Mouse (Mus musculus) spleen, adult 12 weeks (tissue): ENCODE measurements around the gene Gxylt1.
A peak's percentile ranks its signal among the peaks of the same experiment; 100 is the strongest.
"Not testable (repeated sequence)": the region's sequence is repeated elsewhere in the genome, so short reads cannot be mapped to it uniquely, and the experiment has no call there.

Experiments used
- DNase-seq: peaks from one replicate; pipeline ENCODE4 v3.0.0; 2022; ENCODE audit warnings: low spot score

The Gxylt1 gene

DNA sequence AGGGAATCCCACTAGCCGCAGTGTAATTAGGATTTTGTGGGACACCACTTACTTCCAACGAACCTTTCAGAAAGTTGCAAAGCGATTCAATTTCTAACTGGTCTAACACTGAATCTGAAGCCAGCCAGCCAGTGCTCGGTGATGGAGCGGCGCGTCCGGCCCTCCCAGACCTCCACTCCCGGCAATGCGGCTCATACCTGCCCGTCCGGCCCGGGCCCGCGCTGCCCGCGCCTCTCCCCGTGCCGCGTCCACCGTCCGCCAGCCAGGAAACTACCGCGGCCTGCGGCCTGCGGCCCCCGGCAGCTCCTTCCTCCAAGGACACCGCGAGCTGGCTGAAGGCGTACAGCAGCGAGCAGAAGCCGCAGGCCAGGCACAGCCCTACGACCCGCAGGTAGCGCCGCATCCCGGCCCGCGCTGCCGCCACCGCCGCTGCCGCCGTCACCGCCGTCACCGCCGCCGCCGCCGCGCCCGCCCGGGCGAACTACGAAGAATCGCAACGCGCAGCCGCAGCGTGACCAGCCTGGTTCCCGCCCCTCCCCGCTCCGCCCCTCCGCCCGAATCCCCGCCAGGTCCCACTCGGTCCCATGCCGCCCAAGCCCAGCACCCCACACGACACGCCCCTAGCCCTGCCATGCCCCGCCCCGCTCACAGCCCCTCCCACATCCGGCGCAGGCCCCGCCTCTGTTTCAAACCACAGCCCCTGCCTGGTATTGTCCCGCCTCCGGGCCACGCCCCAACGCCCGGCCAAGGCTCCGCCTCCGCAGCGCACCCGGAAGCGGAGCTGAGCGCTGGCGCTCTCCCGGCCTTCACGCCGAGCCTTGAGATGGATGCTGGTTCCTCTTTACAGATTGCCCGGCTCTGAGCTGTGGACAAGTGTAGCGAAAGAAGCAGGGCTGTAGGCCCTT is at the start of gene Gxylt1:
Gene Gxylt1 (minus strand): TSS at position 501 of the 905 bp plus-strand sequence.
- DNase-seq, result peak; percentile 100

DNA sequence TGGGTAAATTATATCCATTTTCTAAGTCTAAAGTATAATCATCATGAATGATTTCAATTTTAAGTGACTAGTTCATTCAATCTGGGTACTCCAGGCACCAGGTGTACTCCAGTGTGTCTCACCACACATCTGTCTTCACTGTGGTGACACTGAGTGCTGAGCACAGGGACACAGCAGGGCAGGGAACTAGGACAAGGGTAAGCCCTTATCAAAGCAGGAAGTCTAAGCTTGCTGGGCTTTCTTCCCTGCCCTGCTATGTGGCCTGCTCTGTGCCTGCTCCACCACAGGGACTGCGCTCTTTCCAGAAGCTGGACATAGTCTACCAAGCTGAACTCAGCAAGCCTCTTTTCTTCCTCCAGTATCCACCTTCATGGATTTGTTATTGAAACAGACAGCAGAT is 43.8 kb upstream of the Gxylt1 start:
- no peak for DNase-seq

DNA sequence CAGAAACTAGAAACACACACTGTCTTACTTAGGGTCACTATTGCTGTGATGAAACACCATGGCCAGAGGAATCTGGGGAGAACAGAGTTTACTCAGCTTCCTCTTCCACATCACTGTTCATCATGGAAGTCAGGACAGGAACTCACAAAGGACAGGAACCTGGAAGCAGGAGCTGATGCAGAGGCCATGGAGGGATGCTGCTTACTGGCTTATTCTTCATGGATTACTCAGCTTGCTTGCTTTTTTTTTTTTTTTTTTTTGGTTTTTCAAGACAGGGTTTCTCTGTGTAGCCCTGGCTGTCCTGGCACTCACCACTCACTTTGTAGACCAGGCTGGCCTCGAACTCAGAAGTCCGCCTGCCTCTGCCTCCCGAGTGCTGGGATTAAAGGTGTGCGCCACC is 35.3 kb upstream of the Gxylt1 start:
- DNase-seq, result not testable (repeated sequence)

DNA sequence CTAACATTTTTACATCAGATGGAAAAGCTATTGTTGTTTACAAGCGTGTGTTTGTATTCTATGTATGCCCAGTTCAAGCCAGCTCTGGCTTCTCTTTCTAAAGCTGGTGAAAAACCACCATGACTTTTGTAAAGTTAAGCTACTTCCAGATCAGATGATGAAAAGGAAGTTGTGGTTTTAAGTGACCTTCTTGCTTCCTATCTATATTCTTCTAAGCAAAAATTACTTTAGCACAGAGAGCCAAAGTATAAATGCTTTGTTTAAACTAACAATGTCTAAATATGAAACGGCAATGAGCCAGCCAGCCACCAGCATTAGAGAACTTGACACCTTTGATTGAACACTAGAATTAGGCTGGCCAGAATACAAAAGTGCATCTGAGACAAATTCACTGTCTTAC is 23.2 kb upstream of the Gxylt1 start:
- no peak for DNase-seq

DNA sequence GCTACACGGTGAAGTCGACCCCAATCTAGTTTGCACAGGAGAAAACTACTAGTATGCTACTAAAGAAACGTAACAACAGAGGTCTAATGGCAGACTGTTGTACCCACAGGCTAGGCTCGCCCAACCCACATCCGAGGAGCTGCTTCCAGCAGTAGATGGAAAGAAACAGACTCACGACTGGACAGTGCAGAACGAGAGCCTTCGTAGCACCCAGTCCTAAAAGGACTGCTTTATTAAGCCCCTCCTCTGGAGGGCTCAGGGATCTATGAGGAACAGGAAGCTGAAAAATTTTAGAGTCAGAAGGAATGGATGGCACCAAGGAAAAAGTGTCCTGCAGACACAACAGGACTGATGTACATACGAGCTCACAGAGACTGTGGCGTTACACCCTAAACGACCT is 19.5 kb upstream of the Gxylt1 start:
- no peak for DNase-seq

DNA sequence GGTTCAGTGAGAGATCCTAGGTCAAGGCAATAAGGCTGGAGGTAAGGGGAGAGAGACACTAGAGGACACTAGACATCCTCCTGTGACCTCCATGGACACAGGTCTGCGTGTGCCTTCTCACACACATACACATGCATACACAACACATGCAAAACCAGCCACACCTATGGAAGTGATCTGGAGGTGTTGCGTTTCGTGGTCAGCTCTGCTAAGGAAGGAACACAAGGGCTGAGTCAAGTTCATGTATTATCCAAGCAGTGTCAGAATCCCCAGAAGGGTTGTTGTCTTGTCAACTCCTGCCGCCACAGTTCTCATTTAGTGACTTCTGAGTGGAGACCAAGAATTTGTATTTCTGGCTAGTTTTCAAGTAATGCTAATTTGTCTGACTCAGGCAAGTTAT is 13.3 kb upstream of the Gxylt1 start:
- DNase-seq, result no peak

DNA sequence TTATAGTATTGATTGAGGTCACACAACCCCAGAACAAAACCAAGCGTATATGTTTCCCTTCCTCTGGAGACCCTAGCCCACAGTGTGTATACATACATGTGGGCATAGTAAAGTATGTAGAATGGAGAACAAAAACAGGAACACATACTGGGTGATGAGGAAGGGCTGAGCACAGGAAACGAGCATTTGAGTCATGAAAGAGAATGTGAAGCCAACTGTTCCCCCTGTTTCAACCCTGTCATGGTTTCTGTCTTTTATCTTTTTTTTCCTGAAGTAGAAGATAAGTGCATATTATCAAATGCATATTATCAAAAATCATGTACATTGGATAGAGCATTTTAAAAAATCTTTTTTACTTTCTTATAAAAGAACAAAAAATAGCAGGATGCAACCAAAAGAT is 12.6 kb upstream of the Gxylt1 start:
- DNase-seq, result no peak

DNA sequence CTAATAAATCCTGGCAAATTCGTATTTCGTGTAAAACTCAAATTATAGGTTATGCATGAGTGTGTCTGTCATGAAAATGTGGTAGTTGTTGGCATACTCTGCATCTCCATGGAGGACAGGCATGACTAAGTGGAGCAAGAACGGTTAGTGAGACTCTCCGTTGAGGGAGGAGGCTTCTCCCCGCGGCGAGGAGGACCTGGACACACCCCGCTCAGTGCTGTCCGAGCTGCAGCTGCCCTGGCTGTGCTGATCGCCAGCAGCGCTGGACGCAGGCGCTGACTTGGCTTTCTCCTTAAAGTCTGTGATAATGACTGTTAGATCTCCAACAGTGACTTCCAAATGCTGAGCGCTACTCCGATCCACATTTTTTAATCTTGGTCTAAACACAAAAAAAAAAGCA is 10.3 kb upstream of the Gxylt1 start:
- DNase-seq, result no peak

DNA sequence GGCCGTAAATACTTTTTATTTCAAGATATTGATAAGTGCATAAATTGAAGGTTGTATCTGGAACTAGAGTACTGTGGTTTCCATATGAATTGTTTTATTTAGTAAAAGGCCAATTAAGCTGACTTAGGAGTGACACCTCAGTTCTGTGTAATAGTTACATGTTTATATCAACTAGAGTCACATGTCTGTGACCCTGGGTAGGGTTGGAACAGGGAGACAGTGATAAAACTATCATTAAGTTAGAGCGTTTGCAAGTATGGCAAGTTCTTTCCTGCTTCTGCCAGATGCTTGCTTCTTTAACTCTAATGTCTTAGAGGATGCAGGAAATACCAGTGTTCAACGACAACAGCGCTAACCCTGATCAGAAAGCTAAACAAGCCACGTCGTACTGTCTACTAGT is 9.3 kb upstream of the Gxylt1 start:
- no peak for DNase-seq

DNA sequence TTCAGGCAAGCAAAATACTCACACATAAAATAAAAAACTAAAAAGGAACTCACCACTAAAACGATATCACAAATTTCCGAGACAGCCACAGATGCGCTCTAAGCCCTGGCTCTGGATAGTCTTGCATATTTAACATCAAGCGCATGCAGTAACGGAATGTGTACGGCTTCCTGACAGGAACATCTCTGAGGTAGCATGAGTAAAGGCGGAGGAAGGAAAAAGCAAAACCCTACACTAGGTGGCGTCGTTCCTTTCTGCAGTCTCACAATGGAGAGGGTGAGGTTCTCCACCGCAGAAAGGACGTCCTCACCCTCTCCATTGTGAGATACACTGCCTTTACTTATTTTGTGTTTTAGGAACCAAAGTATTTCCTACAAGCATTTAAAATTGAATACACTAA is 8.4 kb upstream of the Gxylt1 start:
- DNase-seq, result no peak

DNA sequence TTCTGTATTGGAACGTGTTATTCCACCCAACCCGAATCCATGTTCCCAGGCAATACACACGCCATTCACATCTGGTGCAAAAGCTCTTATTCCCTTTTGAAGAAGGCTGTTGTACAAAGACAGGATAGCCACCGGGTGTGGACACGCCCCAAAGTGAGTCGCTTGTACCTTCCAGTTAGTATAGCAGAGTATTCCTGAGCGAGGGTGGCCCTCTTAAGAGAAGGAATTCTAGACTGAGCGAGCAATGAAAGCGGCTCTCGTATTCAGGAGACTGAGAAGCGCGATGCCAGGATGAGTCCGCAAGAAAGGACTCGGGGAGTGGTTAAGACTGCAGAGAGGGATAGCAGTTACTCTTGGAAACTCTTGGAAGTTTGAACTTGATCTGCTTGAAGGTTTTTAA is 1.3 kb upstream of the Gxylt1 start:
- no peak for DNase-seq

DNA sequence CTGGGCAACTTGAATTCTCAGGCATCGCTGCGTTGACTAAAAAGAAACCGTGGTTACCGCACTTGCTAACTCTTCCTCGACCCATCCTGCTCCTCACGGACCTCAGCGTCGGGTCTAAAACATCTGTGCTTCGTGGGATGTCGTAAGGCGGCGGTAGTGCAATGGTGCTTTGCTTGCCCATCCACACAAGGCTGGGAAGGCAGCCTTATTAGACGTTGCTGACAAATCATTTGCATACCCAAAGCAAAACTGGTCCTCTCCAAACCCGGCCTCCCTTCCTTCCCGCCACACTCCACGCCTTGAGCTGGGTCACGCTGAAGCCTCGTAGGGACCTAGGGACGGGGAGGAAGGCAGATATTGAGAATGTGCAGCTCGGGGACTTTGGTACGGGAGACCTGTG is 644 bp upstream of the Gxylt1 start:
- DNase-seq, result no peak

DNA sequence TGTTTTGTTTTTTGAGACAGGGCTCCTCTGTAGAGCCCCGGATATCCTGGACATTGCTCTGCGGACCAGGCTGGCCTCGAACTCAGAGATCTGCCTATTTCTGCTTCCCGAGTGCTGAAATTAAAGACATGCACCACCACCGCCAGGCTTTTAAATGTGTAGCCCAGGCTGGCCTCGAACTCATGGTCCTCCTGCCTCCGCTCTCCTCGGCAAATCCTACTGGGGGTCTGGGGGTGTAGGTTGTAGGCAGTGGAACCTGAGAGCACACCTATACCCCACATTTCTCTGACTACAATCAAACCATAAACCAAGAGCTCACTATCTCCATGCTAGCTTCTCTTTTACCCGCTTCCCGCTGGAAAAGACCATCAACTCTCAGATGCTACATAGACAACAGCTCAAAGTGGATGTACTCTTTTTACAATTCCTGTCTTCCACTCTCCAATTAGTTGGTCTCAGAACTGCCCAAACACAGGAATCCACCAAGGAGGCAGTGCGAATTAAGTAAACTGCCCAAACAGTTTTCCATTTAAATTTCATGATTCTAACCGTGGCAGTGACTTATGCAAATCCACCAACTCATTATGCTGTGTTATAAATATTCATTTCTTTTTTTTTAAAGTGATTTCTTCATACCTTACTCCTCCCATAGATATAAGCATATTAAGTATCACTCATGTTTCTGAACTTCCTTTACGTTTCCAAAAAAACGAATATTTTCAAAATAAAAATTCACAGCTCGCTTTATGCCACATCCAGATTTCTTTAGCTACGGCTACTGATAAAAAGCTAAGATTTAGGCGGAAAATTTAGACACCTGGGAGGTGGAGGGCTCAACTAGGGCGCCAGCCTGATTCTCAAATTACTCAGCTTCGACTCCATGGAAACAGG is 946 bp downstream of the Gxylt1 start:
- no peak for DNase-seq

DNA sequence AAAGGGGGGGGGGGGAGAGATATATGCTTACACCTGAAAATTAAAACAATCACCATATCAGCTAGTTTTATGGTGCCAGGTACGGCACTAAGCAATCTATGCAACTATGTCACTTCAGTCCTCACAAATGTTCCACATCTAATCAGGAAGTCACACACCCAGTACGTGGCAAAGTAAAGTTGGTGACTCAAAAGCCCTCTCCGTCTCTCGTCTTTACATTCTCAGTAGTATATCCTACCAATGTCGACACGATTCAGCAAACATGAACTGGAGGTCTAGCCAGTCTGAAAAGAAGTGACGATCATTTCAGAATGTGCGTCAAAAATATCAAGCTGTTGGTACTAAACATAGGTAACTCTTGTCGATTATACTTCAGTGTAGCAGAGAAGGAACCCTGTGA is 2.0 kb downstream of the Gxylt1 start:
- no peak for DNase-seq

DNA sequence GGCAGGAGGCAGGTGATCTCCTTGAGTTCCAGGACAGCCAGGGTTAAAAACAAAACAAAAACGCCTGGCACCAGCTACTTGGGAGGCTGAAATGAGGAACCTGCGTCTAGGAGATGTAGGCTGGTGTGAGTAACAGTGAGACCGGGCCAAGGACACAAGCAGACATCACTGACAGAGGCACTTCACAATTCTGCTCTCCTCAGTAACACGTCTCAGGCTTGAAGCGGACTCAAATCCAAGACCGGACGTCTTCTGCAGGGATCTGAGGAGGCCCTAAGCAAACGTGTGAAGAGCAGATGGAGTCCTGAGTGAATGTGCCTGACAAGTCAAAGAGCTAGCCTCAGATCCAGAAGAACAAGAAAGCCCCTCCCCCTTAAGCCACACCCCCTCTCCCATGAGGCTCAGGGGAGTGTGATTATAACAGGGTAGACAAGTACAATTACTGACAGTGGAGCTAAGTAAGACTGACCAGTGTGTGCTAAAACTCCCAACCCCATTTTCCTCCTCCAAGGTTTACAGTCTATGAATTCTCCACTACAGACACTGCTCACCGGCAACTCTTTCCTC is 4.6 kb downstream of the Gxylt1 start:
- no peak for DNase-seq

DNA sequence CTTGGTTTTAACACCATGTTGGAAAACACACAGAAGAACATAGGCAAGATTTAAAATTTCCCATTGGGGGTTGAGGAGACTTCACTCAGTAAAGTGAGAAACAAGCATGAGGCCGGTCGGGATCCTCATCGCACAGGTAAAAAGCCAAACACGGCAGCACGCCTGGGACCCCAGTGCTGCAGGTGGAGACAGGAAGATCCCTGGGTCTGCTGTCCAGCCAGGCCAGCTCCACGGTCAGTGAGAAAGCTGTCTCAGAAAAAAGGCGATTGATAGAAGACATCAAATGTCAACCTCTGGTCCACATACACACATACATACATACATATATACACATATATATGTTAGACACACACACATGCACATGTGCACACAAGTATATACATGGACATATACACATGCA is 5.4 kb downstream of the Gxylt1 start:
- no peak for DNase-seq

DNA sequence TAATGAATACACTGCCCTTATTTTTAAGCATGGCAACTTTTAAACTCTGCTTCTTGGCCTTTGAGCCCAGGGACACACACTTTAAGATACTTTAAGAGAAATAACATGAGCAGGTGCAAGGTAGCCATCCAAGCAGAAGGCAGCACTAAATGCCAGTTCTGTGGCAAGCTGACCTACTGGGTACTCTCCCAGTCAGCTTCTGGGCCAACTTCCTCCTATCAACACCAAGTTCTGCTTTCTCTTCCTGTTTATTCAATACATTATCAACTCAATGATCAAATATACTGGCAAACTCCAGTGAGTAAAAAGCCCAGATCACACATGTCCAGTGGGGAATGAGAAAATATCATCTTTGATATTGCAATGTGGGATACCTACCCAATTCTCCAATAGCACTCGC is 7.0 kb downstream of the Gxylt1 start:
- no peak for DNase-seq

DNA sequence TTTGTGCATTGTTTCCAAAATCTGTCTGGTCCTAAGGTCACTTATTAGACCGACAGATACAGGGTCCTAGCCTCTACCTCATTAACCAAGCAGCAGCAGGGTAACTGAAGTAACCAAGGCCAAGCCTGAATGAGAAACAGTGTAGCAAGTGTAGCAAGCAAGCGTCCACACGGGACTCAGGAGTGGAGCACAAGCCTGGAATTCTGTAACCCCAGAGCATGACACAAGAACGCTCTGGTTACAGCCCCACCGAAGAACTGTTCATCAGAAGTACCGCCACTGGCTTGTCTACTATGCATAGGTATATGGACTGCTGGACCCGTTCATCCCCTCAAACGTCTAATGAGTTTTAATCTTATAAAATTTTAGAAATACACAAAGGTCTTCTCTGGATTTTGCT is 7.5 kb downstream of the Gxylt1 start:
- no peak for DNase-seq

DNA sequence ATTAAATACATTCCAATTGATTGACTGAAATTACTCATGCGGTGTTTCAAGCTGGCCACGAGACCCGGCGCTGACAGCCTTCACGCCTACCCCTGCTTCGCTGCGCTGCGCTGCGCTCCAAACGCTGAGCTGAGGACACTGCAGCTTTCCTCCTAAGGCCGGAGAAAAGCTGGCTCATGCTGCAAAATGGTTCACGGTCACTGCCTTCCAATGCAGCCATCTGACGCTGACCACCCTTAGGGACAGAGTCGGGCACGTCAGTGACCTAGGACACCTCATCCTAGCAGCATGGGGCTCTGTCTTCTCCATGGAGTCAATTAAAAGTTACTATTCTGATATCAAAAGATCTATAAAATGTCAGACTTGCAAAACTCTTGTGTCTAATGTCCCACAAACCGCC is 8.6 kb downstream of the Gxylt1 start:
- no peak for DNase-seq

DNA sequence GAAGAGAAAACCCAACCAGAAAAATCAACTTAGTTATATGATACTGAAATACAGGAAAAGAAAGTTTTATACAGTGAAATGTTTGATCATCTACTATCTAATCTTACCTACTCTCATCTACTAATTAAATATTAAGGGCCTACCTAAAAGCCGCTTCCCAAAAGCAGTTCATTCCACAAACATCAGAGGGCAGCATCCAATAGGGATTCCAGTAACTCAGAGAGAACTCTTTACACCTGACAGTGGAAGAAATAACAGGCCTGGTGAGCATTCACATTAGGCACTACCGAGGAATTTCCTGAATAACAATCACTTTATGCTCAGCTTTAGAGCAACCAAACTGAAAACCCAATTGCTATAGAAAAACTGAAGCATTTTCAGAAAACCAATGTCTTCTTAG is 9.3 kb downstream of the Gxylt1 start:
- no peak for DNase-seq

DNA sequence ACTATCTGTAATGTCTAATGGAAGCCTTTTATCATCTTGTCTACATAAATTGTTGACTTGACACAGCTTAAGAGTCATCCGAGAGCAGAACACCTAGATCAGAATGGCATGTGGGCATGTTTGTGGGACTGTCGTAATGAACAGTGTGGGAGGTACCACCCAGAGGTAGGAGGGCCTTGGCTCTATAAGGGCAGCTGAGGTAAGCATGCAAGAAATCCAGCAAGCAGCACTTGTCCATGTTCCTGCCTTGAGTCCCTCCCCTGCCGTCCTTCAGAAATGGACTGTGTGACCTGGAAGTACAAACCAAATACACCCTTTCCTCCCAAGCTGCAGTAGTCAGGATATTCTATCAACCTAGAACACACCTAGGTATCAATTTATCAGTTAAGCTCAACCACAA is 9.7 kb downstream of the Gxylt1 start:
- DNase-seq, result no peak

DNA sequence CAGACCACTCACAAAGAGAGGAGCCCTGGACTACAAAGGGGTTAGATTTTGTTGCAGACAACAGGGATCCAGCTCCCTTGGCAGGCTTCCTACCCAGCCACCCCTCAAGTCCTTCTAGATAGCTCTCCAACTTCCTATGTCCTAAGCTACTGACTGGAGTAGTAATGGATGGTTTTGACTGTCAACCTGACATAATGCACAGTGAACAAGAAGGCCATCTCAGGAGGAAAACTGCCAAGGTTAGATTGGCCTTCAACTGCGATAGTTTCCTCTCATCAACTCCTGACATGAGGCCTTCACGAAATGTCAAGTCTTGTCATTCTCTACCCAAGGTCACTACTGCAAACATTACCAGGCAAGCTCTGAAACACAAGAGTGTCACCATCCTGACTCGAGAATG is 10.8 kb downstream of the Gxylt1 start:
- DNase-seq, result no peak

DNA sequence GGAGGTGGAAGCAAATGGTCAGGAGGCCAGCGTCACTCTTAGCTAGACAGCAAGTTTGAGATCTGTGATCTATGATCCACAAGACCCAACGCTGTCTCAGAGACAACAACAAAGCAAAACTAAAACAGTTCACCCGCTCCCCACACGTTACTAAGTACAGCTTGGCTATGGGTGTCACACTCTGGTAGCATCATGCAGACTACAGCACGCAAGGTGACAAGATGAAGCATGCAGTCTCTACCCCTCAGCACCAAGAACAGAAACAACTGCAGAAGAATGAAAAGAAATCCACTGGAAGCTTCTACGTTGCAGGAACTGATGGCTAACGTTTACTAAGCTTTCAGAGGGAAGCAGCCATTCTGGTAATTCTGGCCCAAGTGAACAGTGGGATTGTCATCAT is 11.4 kb downstream of the Gxylt1 start:
- DNase-seq, result no peak
